Mouse (Mus musculus) CH12.LX (cell line): ENCODE data around the gene Acta1. TPM values are rescaled to one million over a fixed set of nuclear protein-coding genes. Genes with fewer than 3 reads are reported as not detected.
A peak's percentile ranks its signal among the peaks of the same experiment; 100 is the strongest.

Source experiments
- DNase-seq: peaks from one replicate; pipeline ENCODE4 v3.0.0-alpha.2; 2013; ENCODE audit errors: extremely low read depth
- H3K27ac ChIP-seq: 2 replicates; pipeline ENCODE4 v1.5.1; 2012; ENCODE audit warnings: low read depth, mild to moderate bottlenecking, control low read depth, moderate library complexity; ENCODE audit not compliant: insufficient read depth
- H3K27me3 ChIP-seq: replicated peaks from 2 replicates; pipeline ENCODE3; 2012; ENCODE audit warnings: inconsistent platforms
- H3K36me3 ChIP-seq, 2 experiments: replicated peaks in 1 of 2; 2 replicates each; pipeline versions ENCODE3 to v1.6.1; 2012; ENCODE audit warnings: inconsistent platforms in 1 of 2, low read length in 1 of 2, mild to moderate bottlenecking in 1 of 2, mixed read lengths in 1 of 2, moderate library complexity in 1 of 2; ENCODE audit not compliant: control insufficient read depth in 1 of 2, insufficient read depth in 1 of 2
- H3K4me1 ChIP-seq, 2 experiments: 2 replicates each; pipeline ENCODE4 v1.6.1; 2012; ENCODE audit warnings: inconsistent platforms in 1 of 2, moderate library complexity in 1 of 2; ENCODE audit not compliant: insufficient read depth in 2 of 2, control insufficient read depth in 1 of 2
- H3K4me2 ChIP-seq: 2 replicates; pipeline ENCODE4 v1.6.1; 2012; ENCODE audit warnings: low read depth, mild to moderate bottlenecking, control low read depth; ENCODE audit not compliant: poor library complexity, insufficient read depth, severe bottlenecking
- H3K4me3 ChIP-seq, 3 experiments: fragments of 150-350 bp in 1 of 3; sonication (generic) in 1 of 3; replicated peaks in 1 of 3; 2 replicates each; pipeline versions ENCODE3 to v1.5.1; 2011 to 2012; ENCODE audit warnings: low read depth in 2 of 3, low read length in 2 of 3, mild to moderate bottlenecking in 2 of 3, moderate library complexity in 2 of 3, control low read depth in 1 of 3, improper control_type of control experiment in 1 of 3, inconsistent platforms in 1 of 3, mixed read lengths in 1 of 3; ENCODE audit not compliant: poor library complexity in 1 of 3
- H3K79me2 ChIP-seq: replicated peaks from 2 replicates; pipeline ENCODE4 v1.6.1; 2012; ENCODE audit warnings: mild to moderate bottlenecking, moderate library complexity; ENCODE audit not compliant: control insufficient read depth, poor library complexity, insufficient read depth, severe bottlenecking; ENCODE audit errors: extremely low read depth
- H3K9ac ChIP-seq: 2 replicates; pipeline ENCODE4 v1.6.1; 2012; ENCODE audit warnings: low read depth, mild to moderate bottlenecking, control low read depth, moderate library complexity; ENCODE audit not compliant: insufficient read depth
- H3K9me3 ChIP-seq: replicated peaks from 2 replicates; pipeline ENCODE3; 2012; ENCODE audit warnings: low read length, inconsistent platforms, mixed read lengths
- CHD2 ChIP-seq: IDR thresholded peaks from 2 replicates; pipeline ENCODE4 v1.6.1; 2011; ENCODE audit warnings: low read length, improper control_type of control experiment
- ELF1 ChIP-seq: IDR thresholded peaks from 2 replicates; pipeline ENCODE4 v1.6.1; 2014; ENCODE audit warnings: low read depth, mild to moderate bottlenecking, inconsistent platforms, low read length, improper control_type of control experiment
- GABPA ChIP-seq: IDR thresholded peaks from 2 replicates; pipeline ENCODE4 v1.6.1; 2012; ENCODE audit warnings: low read depth, low read length, improper control_type of control experiment, inconsistent platforms; ENCODE audit not compliant: insufficient replicate concordance
- JUN ChIP-seq: IDR thresholded peaks from 2 replicates; pipeline ENCODE4 v1.6.1; 2011; ENCODE audit warnings: low read depth, mild to moderate bottlenecking, low read length, improper control_type of control experiment, moderate library complexity; ENCODE audit not compliant: insufficient read depth
- JUND ChIP-seq: conservative IDR thresholded peaks from 2 replicates; pipeline ENCODE4 v1.6.1; 2011; ENCODE audit warnings: low read depth, low read length, improper control_type of control experiment
- KAT2A ChIP-seq: IDR thresholded peaks from 2 replicates; pipeline ENCODE4 v1.6.1; 2012; ENCODE audit warnings: low read length, improper control_type of control experiment, inconsistent platforms; ENCODE audit not compliant: insufficient replicate concordance
- MAFK ChIP-seq: IDR thresholded peaks from 2 replicates; pipeline ENCODE4 v1.6.1; 2011; ENCODE audit warnings: low read length, improper control_type of control experiment; ENCODE audit not compliant: insufficient replicate concordance
- MAZ ChIP-seq: IDR thresholded peaks from 2 replicates; pipeline ENCODE4 v1.6.1; 2012; ENCODE audit warnings: low read depth, mild to moderate bottlenecking, inconsistent platforms, low read length, improper control_type of control experiment, moderate library complexity
- MXI1 ChIP-seq: IDR thresholded peaks from 2 replicates; pipeline ENCODE4 v1.6.1; 2011; ENCODE audit warnings: mild to moderate bottlenecking, low read depth, low read length, improper control_type of control experiment
- NELFE ChIP-seq: IDR thresholded peaks from 2 replicates; pipeline ENCODE4 v1.6.1; 2011; ENCODE audit warnings: low read depth, low read length, improper control_type of control experiment
- RAD21 ChIP-seq: IDR thresholded peaks from 2 replicates; pipeline ENCODE4 v1.6.1; 2011; ENCODE audit warnings: low read depth, mild to moderate bottlenecking, low read length, improper control_type of control experiment, moderate library complexity
- RCOR1 ChIP-seq: conservative IDR thresholded peaks from 2 replicates; pipeline ENCODE4 v1.6.1; 2012; ENCODE audit warnings: low read depth, mild to moderate bottlenecking, inconsistent platforms, low read length, improper control_type of control experiment
- SIN3A ChIP-seq: IDR thresholded peaks from 2 replicates; pipeline ENCODE4 v1.6.1; 2012; ENCODE audit warnings: low read length, improper control_type of control experiment, inconsistent platforms
- SMC3 ChIP-seq: IDR thresholded peaks from 2 replicates; pipeline ENCODE4 v1.6.1; 2011; ENCODE audit warnings: low read depth, low read length, improper control_type of control experiment
- TBP ChIP-seq: conservative IDR thresholded peaks from 2 replicates; pipeline ENCODE4 v1.6.1; 2011; ENCODE audit warnings: low read depth, low read length, improper control_type of control experiment
- TCF12 ChIP-seq: IDR thresholded peaks from 2 replicates; pipeline ENCODE4 v1.6.1; 2014; ENCODE audit warnings: low read depth, mild to moderate bottlenecking, inconsistent platforms, low read length, improper control_type of control experiment
- UBTF ChIP-seq: IDR thresholded peaks from 2 replicates; pipeline ENCODE4 v1.6.1; 2012; ENCODE audit warnings: low read depth, mild to moderate bottlenecking, inconsistent platforms, low read length, improper control_type of control experiment, moderate library complexity
- USF2 ChIP-seq: conservative IDR thresholded peaks from 2 replicates; pipeline ENCODE4 v1.6.1; 2011; ENCODE audit warnings: low read depth, low read length, improper control_type of control experiment
- ZC3H11A ChIP-seq: IDR thresholded peaks from 2 replicates; pipeline ENCODE4 v1.6.1; 2012; ENCODE audit warnings: low read depth, mild to moderate bottlenecking, inconsistent platforms, low read length, improper control_type of control experiment
- ZKSCAN1 ChIP-seq: IDR thresholded peaks from 2 replicates; pipeline ENCODE4 v1.6.1; 2012; ENCODE audit warnings: low read depth, inconsistent platforms, low read length, improper control_type of control experiment, borderline replicate concordance
- ZMIZ1 ChIP-seq: IDR thresholded peaks from 2 replicates; pipeline ENCODE4 v1.6.1; 2012; ENCODE audit warnings: low read depth, mild to moderate bottlenecking, inconsistent platforms, low read length, improper control_type of control experiment
- ZNF384 ChIP-seq: IDR thresholded peaks from 2 replicates; pipeline ENCODE4 v1.6.1; 2012; ENCODE audit warnings: low read depth, low read length, improper control_type of control experiment, inconsistent platforms
- dilution Hi-C: fragments of 300-500 bp; cut with MboI; formaldehyde crosslinking; loops from 2 replicates; pipeline ENCODE4 v1.14.3; 2020; ENCODE audit warnings: low sequenced_read_pairs; ENCODE audit not compliant: extremely low pct_unique_long_range_greater_than_20kb, extremely low pct_ligation_motif_present
- in situ Hi-C: fragments of 300-500 bp; cut with MboI; formaldehyde crosslinking; loops from 3 replicates; pipeline ENCODE4 v1.14.3; 2019; ENCODE audit warnings: low sequenced_read_pairs, low pct_ligation_motif_present, low pct_unique_long_range_greater_than_20kb, mixed read lengths
- polyA plus RNA-seq: library from polyadenylated mRNA; unstranded; fragments of >175 nt; gene quantifications from 2 replicates; pipeline ENCODE4 v1.2.1, GENCODE M21; 2012; ENCODE audit warnings: low read depth; ENCODE audit not compliant: insufficient read length
- total RNA-seq, 2 experiments: library from RNA; depleted of rRNA; stranded (reverse); fragments of 300-350 nt in 1 of 2; fragments of >200 nt in 1 of 2; gene quantifications; 2 replicates each; pipeline ENCODE4 v1.2.3; 2012 to 2014

Gene Acta1
- total and polyA plus RNA-seq, 3 experiments, result 0.27 TPM; not detected in 2

GRCm38 (mm10) chr8:123849352-123849751, 45.2 kb downstream of the Acta1 start (continued):
- TF ChIP-seq JUND, result peak; percentile 98
- TF ChIP-seq NELFE, result peak; percentile 66
- TF ChIP-seq ZKSCAN1, result no peak
- peak; percentile 91 for TF ChIP-seq ELF1
- peak; percentile 67; the same call in 1 of the 2 replicates for TF ChIP-seq ZMIZ1
- no peak for TF ChIP-seq ZC3H11A
- TF ChIP-seq SIN3A, result peak; percentile 90
- no peak for TF ChIP-seq ZNF384
- no peak for TF ChIP-seq GABPA
- peak; percentile 85; the same call in 1 of the 2 replicates for TF ChIP-seq MAZ
- TF ChIP-seq MAFK, result 0 out of 2 replicates have a peak, but pooled peaks have one; percentile 20

- TF ChIP-seq SMC3 (no peak), MXI1 (no peak), RCOR1 (no peak), JUN (no peak), NELFE (no peak), UBTF (no peak), GABPA (no peak)
- TF ChIP-seq, all 38 proteins: peak for 0
- in situ Hi-C loops, result no loop called here
- Histone ChIP-seq H3K4me1 (peaks cover 3 to 43% of the 10 kb centered on the region in 2 experiments; a peak in 3 of 4 replicates), H3K4me2 (no peak overlapping the region), H3K9ac (no peak overlapping the region), H3K79me2 (peaks cover 10% of the 10 kb centered on the region; the same call in 1 of the 2 replicates), H3K4me3 (no peak overlapping the region), H3K27ac (no peak overlapping the region), H3K9me3 (no peaks in the 10 kb centered on the region), H3K36me3 (peaks cover 5 to 35% of the 10 kb centered on the region in 2 experiments), H3K27me3 (no peaks in the 10 kb centered on the region)
- dilution Hi-C loops, result no loop called here
- no peak for DNase-seq
These were observed 47.0 kb downstream of the Acta1 start for GRCm38 (mm10) chr8:123847546-123847945.

GRCm38 (mm10) chr8:123846509-123846908, 48.0 kb downstream of the Acta1 start:
- no peak for DNase-seq
- Histone ChIP-seq H3K4me1 (peaks cover 3 to 38% of the 10 kb centered on the region in 2 experiments; a peak in 3 of 4 replicates), H3K4me3 (no peak overlapping the region), H3K4me2 (no peak overlapping the region), H3K36me3 (peaks cover 5 to 39% of the 10 kb centered on the region in 2 experiments), H3K79me2 (peaks cover 10% of the 10 kb centered on the region; the same call in 1 of the 2 replicates), H3K27ac (no peak overlapping the region), H3K9me3 (no peaks in the 10 kb centered on the region), H3K9ac (no peak overlapping the region), H3K27me3 (no peaks in the 10 kb centered on the region)
- dilution Hi-C loops (no loop called here), in situ Hi-C loops (no loop called here)
- TF ChIP-seq TBP, result no peak
- no peak for TF ChIP-seq GABPA
- no peak for TF ChIP-seq TCF12
- TF ChIP-seq ZKSCAN1, result no peak
- TF ChIP-seq RCOR1, result no peak
- TF ChIP-seq USF2, result no peak
- TF ChIP-seq KAT2A, result no peak
- TF ChIP-seq RAD21, result no peak
- TF ChIP-seq CHD2, result no peak
